Mouse (Mus musculus): ENCODE results near the gene Rcor1.
A peak's percentile ranks its signal among the peaks of the same experiment; 100 is the strongest.

Gene Rcor1

GRCm38 (mm10) chr12:111038976-111039612, at the start of gene Rcor1:
TSS of gene Rcor1 (plus strand) at chr12:111039351.
- DNase-seq (ENCODE audit: low spot score): peak; percentile 99

- DNase-seq (ENCODE audit: low spot score): no peak
These were observed 49.7 kb upstream of the Rcor1 start for GRCm38 (mm10) chr12:110989409-110989808.

- DNase-seq (ENCODE audit: low spot score): no peak
These were observed 48.7 kb upstream of the Rcor1 start for GRCm38 (mm10) chr12:110990500-110990899.

GRCm38 (mm10) chr12:110991361-110992127, 47.6 kb upstream of the Rcor1 start:
- peak; percentile 89 for DNase-seq (ENCODE audit: low spot score)

GRCm38 (mm10) chr12:110992128-110992553, 47.0 kb upstream of the Rcor1 start:
- peak; percentile 95 for DNase-seq (ENCODE audit: low spot score)

- no peak for DNase-seq (ENCODE audit: low spot score)
These were observed 46.4 kb upstream of the Rcor1 start for GRCm38 (mm10) chr12:110992771-110993170.

GRCm38 (mm10) chr12:110993226-110993625, 45.9 kb upstream of the Rcor1 start:
- DNase-seq (ENCODE audit: low spot score): no peak

GRCm38 (mm10) chr12:110994666-110995065, 44.5 kb upstream of the Rcor1 start:
- no peak for DNase-seq (ENCODE audit: low spot score)

GRCm38 (mm10) chr12:110998092-110998491, 41.1 kb upstream of the Rcor1 start:
- DNase-seq (ENCODE audit: low spot score): no peak

GRCm38 (mm10) chr12:110999820-111000219, 39.3 kb upstream of the Rcor1 start:
- DNase-seq (ENCODE audit: low spot score): no peak

- no peak for DNase-seq (ENCODE audit: low spot score)
These were observed 38.2 kb upstream of the Rcor1 start for GRCm38 (mm10) chr12:111000956-111001355.

GRCm38 (mm10) chr12:111004142-111004541, 35.0 kb upstream of the Rcor1 start:
- DNase-seq (ENCODE audit: low spot score): no peak

- no peak for DNase-seq (ENCODE audit: low spot score)
These were observed 33.3 kb upstream of the Rcor1 start for GRCm38 (mm10) chr12:111005803-111006202.

- no peak for DNase-seq (ENCODE audit: low spot score)
These were observed 32.8 kb upstream of the Rcor1 start for GRCm38 (mm10) chr12:111006339-111006738.

GRCm38 (mm10) chr12:111007134-111008103, 31.7 kb upstream of the Rcor1 start:
- DNase-seq (ENCODE audit: low spot score): no peak

GRCm38 (mm10) chr12:111008500-111009490, 30.4 kb upstream of the Rcor1 start:
- no peak for DNase-seq (ENCODE audit: low spot score)

GRCm38 (mm10) chr12:111009615-111010257, 29.4 kb upstream of the Rcor1 start:
- DNase-seq (ENCODE audit: low spot score): no peak

- no peak for DNase-seq (ENCODE audit: low spot score)
These were observed 22.3 kb upstream of the Rcor1 start for GRCm38 (mm10) chr12:111016807-111017206.

GRCm38 (mm10) chr12:111018068-111018467, 21.1 kb upstream of the Rcor1 start:
- DNase-seq (ENCODE audit: low spot score): no peak

- DNase-seq (ENCODE audit: low spot score): no peak
These were observed 20.1 kb upstream of the Rcor1 start for GRCm38 (mm10) chr12:111019086-111019485.

- no peak for DNase-seq (ENCODE audit: low spot score)
These were observed 18.0 kb upstream of the Rcor1 start for GRCm38 (mm10) chr12:111021138-111021537.
